Mouse (Mus musculus) liver, embryonic 14.5 days (tissue): ENCODE results near the gene Epm2aip1. TPM values are rescaled to one million over a fixed set of nuclear protein-coding genes. Genes with fewer than 3 reads are reported as not detected.

ENCODE experiments used
- ATAC-seq: fragments of 200-750 bp; cut with Nextera tagmentation; 2 replicates; pipeline ENCODE4 v1.8.0; 2017; ENCODE audit warnings: moderate number of reproducible peaks, mild to moderate bottlenecking, moderate library complexity; ENCODE audit not compliant: insufficient read depth
- DNase-seq, 3 experiments: peaks; one replicate each; pipeline ENCODE4 v3.0.0-alpha.2; 2012 to 2013; ENCODE audit warnings: low read depth in 3 of 3, low spot score in 3 of 3
- H3K27ac ChIP-seq: fragments of 300-500 bp; sonication (generic); 2 replicates; pipeline ENCODE4 v1.5.1; 2014; ENCODE audit warnings: moderate library complexity, mild to moderate bottlenecking, control low read depth, inconsistent platforms
- H3K27me3 ChIP-seq: fragments of 300-500 bp; sonication (generic); 2 replicates; pipeline ENCODE4 v1.6.1; 2014; ENCODE audit warnings: mild to moderate bottlenecking, low read length, moderate library complexity; ENCODE audit not compliant: control insufficient read depth, insufficient read depth
- H3K36me3 ChIP-seq: fragments of 300-500 bp; sonication (generic); replicated peaks from 2 replicates; pipeline ENCODE4 v1.6.1; 2014; ENCODE audit warnings: low read depth; ENCODE audit not compliant: control insufficient read depth, insufficient read depth
- H3K4me1 ChIP-seq, 2 experiments: fragments of 200-500 bp in 1 of 2; fragments of 300-500 bp in 1 of 2; sonication (generic) in 1 of 2; replicated peaks; 2 replicates each; pipeline ENCODE4 v1.6.1; 2012 to 2014; ENCODE audit warnings: antibody characterized with exemption in 1 of 2, inconsistent platforms in 1 of 2, low read length in 1 of 2; ENCODE audit not compliant: control insufficient read depth in 2 of 2, insufficient read depth in 2 of 2
- H3K4me2 ChIP-seq: fragments of 300-500 bp; sonication (generic); 2 replicates; pipeline ENCODE4 v1.6.1; 2014; ENCODE audit warnings: low read depth, mild to moderate bottlenecking, control low read depth, moderate library complexity
- H3K4me3 ChIP-seq, 2 experiments: fragments of 200-500 bp in 1 of 2; fragments of 300-500 bp in 1 of 2; sonication (generic) in 1 of 2; 2 replicates each; pipeline ENCODE4 v1.5.1; 2012 to 2014; ENCODE audit warnings: low read depth in 2 of 2, low read length in 2 of 2, mild to moderate bottlenecking in 2 of 2, control low read depth in 1 of 2, inconsistent platforms in 1 of 2, moderate library complexity in 1 of 2; ENCODE audit not compliant: insufficient read depth in 1 of 2
- H3K9ac ChIP-seq: fragments of 300-500 bp; sonication (generic); replicated peaks from 2 replicates; pipeline ENCODE4 v1.6.1; 2014; ENCODE audit warnings: mild to moderate bottlenecking, control low read depth, moderate library complexity
- H3K9me3 ChIP-seq: fragments of 300-500 bp; sonication (generic); 2 replicates; pipeline ENCODE4 v1.6.1; 2016; ENCODE audit warnings: low read length, mixed read lengths; ENCODE audit not compliant: control insufficient read depth
- CTCF ChIP-seq: IDR thresholded peaks from 2 replicates; pipeline ENCODE4 v1.5.1; 2016; ENCODE audit warnings: antibody characterized with exemption, low read depth, control low read depth
- EP300 ChIP-seq: IDR thresholded peaks from 2 replicates; pipeline ENCODE4 v1.6.1; 2016; ENCODE audit warnings: antibody characterized with exemption, low read depth
- WGBS: fragments of 180-500 bp; shearing (Covaris S2); extraction: QIAGEN DNeasy Blood & Tissue Kit; methylation state at CpG from one replicate; pipeline ENCODE4 v1.1.7; 2014; ENCODE audit not compliant: insufficient replicate concordance; 5-methylcytosine and 5-hydroxymethylcytosine counted together
- polyA plus RNA-seq, 2 experiments: library from polyadenylated mRNA; depleted of rRNA in 1 of 2; stranded (reverse) in 1 of 2; unstranded in 1 of 2; fragments of >200 nt; fragmentation: Nextera tagmentation in 1 of 2; extraction: Ambion mirVana in 1 of 2; gene quantifications; 2 replicates each; pipeline versions ENCODE4 v1.2.1 to v1.2.3; 2012 to 2014

Epm2aip1 gene
- polyA plus RNA-seq (2012; rRNA removed) (7.8 and 9.0 TPM in 2 replicates), polyA plus RNA-seq (2014; fragmentation: Nextera tagmentation; extraction: Ambion mirVana) (7.8 and 8.1 TPM in 2 replicates)

DNA sequence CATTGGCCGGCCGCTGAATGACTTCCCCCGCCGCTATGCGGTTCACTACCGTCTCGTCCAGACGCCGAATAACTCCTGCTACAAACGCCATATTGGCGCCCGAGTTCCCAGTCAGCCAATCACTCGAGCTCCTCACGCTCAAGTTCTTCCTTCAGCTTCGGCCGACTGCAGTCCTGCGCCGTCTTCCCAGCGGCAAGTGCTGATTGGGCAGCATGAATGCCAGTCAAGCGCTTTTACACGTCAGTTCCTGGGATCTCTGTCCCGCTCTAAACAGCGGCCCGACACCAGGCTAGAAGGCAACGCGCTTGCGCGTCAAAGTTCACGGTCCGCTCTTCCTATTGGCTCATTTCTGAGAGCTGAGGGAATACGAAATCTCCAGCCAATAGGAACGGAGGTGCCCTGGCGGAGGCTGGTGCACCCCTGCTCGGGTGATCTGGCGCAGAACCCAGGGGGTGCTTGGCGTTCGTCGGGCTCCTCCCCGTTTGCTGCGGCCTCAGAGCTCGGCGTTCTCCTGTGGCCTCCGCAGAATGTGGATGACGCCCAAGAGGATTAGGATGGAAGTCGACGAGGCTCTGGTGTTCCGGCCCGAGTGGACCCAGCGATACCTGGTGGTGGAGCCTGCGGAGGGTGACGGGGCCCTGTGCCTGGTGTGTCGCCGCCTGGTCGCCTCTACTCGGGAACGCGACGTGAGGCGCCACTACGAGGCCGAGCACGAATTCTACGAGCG, at the start of gene Epm2aip1, which contains the start of gene Mlh1:
TSS of gene Epm2aip1 (plus strand) at position 496 of the 727 bp plus-strand sequence.
TSS of gene Mlh1 (minus strand) at position 358 of the 727 bp plus-strand sequence.
- peak; percentile 100 for DNase-seq

DNA sequence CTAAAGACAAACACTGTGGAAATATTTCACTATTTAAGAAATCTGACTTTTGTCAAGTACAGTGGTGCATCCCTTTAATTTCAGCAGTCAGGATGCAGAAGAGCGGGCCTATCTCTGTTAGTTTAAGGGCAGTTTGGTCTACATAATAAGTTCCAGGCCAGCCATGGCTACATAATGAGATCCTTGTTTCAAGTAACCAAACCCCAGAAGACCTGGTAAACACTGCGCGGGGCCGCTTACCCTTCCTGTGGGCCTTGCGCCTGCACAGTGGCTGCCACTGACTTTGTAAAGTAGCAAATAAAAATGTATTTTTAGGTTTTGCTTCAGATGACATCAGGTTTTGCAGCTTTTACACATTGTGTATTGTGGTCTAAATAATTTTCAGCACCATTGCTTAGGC, 48.3 kb upstream of the Epm2aip1 start:
- no peaks in the 10 kb centered on the region for H3K27me3 ChIP-seq
- no peaks in the 10 kb centered on the region for H3K9me3 ChIP-seq
- H3K4me2 ChIP-seq: no peak overlapping the region
- ATAC-seq: no peak
- TF ChIP-seq CTCF (no peak), EP300 (no peak)
- no peaks in the 10 kb centered on the region for H3K4me1 ChIP-seq
- peaks cover 8% of the 10 kb centered on the region for H3K36me3 ChIP-seq
- H3K9ac ChIP-seq: no peak overlapping the region
- no peak overlapping the region for H3K4me3 ChIP-seq
- no peak overlapping the region for H3K27ac ChIP-seq
- 87% methylated on average over 5 of the region's 5 CpGs for WGBS
- DNase-seq: no peak

More for the DNA sequence above, at the start of gene Epm2aip1, which contains the start of gene Mlh1:
- Histone ChIP-seq H3K4me2 (peak within 1 kb of the TSS; percentile 94), H3K36me3 (peaks cover 9% of the 10 kb centered on the region), H3K27ac (peak within 1 kb of the TSS; percentile 95), H3K4me3 (peak within 1 kb of the TSS; percentile 74 to 82), H3K4me1 (peaks cover 8 to 17% of the 10 kb centered on the region in 2 experiments; a peak in 3 of 4 replicates), H3K27me3 (no peaks in the 10 kb centered on the region), H3K9ac (peak within 1 kb of the TSS; percentile 96), H3K9me3 (no peaks in the 10 kb centered on the region)
- peak; percentile 96 for ATAC-seq
- TF ChIP-seq CTCF (no peak), EP300 (no peak)
- under 1% methylated on average over 63 of the region's 64 CpGs for WGBS

- no peak overlapping the region for H3K9ac ChIP-seq
- peaks cover 43% of the 10 kb centered on the region for H3K36me3 ChIP-seq
- H3K4me2 ChIP-seq: no peak overlapping the region
- DNase-seq: no peak
- H3K27ac ChIP-seq: no peak overlapping the region
- 77% methylated on average over 5 of the region's 5 CpGs for WGBS
- ATAC-seq: no peak
- H3K4me1 ChIP-seq: no peaks in the 10 kb centered on the region
- no peak overlapping the region for H3K4me3 ChIP-seq
- TF ChIP-seq CTCF: no peak
- no peak for TF ChIP-seq EP300
- no peaks in the 10 kb centered on the region for H3K27me3 ChIP-seq
- H3K9me3 ChIP-seq: no peaks in the 10 kb centered on the region
Measured at GRCm38 (mm10) chr9:111228446-111228845, 43.3 kb upstream of the Epm2aip1 start.

GRCm38 (mm10) chr9:111234701-111235100, 37.0 kb upstream of the Epm2aip1 start:
- DNase-seq (no peak), ATAC-seq (no peak)
- Histone ChIP-seq H3K27ac (no peak overlapping the region), H3K9ac (no peak overlapping the region), H3K4me1 (no peaks in the 10 kb centered on the region), H3K4me2 (no peak overlapping the region), H3K27me3 (no peaks in the 10 kb centered on the region), H3K9me3 (no peaks in the 10 kb centered on the region), H3K4me3 (no peak overlapping the region), H3K36me3 (peaks cover 62% of the 10 kb centered on the region)
- peak; percentile 55 for TF ChIP-seq CTCF
- TF ChIP-seq EP300: no peak
- WGBS: 84% methylated on average over 9 of the region's 9 CpGs

DNA sequence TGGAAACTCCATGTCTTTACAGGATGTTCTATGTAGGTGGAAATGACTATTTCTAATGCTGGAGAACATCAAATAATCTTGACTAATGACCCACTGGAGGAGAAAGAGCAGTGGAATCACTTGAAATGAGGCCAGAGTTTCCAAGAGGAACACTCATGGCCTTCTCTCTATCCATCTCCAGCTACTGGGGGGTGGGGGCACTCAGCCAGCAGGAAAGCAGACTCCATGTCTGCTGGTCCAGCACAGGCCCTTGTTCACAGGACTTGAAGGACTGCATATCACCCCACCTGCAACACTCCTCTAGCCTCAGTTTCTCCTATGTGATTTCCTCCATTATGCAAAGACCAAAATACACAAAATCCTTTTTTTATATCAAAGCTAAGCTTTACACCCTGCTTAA, 34.0 kb upstream of the Epm2aip1 start:
- no peak overlapping the region for H3K27ac ChIP-seq
- no peak for ATAC-seq
- H3K4me3 ChIP-seq: no peak overlapping the region
- peaks cover 61% of the 10 kb centered on the region for H3K36me3 ChIP-seq
- DNase-seq: no peak
- TF ChIP-seq EP300 (no peak), CTCF (no peak)
- no peaks in the 10 kb centered on the region for H3K9me3 ChIP-seq
- no peak overlapping the region for H3K4me2 ChIP-seq
- no peak overlapping the region for H3K9ac ChIP-seq
- no peaks in the 10 kb centered on the region for H3K4me1 ChIP-seq
- no peaks in the 10 kb centered on the region for H3K27me3 ChIP-seq
